In the genomic region with DNA sequence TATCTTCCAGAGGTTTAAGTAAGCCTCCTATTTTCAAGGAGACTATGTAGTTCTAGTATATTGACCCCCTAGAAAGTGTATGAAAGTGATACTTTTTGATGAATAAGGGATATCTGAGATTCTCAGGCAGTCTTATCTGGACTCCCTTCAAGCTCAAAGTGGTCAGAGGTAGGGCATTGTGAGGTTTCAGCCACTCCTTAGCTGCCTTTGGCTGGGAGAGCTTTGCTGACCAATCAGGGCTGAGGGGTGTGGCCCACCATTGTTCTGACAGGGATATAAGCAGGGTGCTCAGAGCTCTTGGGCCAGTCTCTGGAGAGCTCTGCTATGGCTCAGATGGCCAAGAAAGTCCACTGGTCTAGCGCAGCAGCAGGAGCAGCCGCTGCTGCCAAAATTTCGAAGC, we compare ENCODE assay signal across 38 mouse cellular contexts. TPM values are rescaled to one million over a fixed set of nuclear protein-coding genes. Genes with fewer than 3 reads are reported as not detected.
"Had no signal": no experiment of that assay in that cellular context is flagged by ENCODE, and none has a peak within 500 bp of the region (broad histone marks: within the 10 kb centered on the region; RNA-seq: fewer than 3 reads in every experiment).

A gene (plus strand): TSS at position 301 of the 400 bp plus-strand sequence.

- H3K27me3 ChIP-seq: limb, embryonic 12.5 days; limb, embryonic 13.5 days; limb, embryonic 15.5 days; liver, embryonic 12.5 days; liver, embryonic 13.5 days; liver, embryonic 15.5 days; lung, embryonic 15.5 days; megakaryocyte, embryonic 14.5 days; midbrain, embryonic 12.5 days; midbrain, embryonic 13.5 days; midbrain, embryonic 15.5 days had no signal

- H3K4me1 ChIP-seq: limb, embryonic 10.5 days; limb, embryonic 12.5 days; limb, embryonic 13.5 days; limb, embryonic 15.5 days; liver, embryonic 12.5 days; liver, embryonic 13.5 days; liver, embryonic 15.5 days; lung, embryonic 15.5 days; megakaryocyte, embryonic 14.5 days; midbrain, embryonic 10.5 days; midbrain, embryonic 12.5 days; midbrain, embryonic 13.5 days; midbrain, embryonic 15.5 days had no signal

- H3K27ac ChIP-seq: left cerebral cortex, adult 2 months; limb, embryonic 10.5 days; limb, embryonic 12.5 days; limb, embryonic 13.5 days; limb, embryonic 15.5 days; liver, embryonic 12.5 days; liver, embryonic 13.5 days; liver, embryonic 14.5 days; liver, embryonic 15.5 days; lung, embryonic 15.5 days; macrophage; midbrain, embryonic 10.5 days; midbrain, embryonic 12.5 days; midbrain, embryonic 13.5 days; midbrain, embryonic 15.5 days had no signal

- H3K36me3 ChIP-seq: limb, embryonic 10.5 days; limb, embryonic 12.5 days; limb, embryonic 13.5 days; limb, embryonic 15.5 days; liver, embryonic 12.5 days; liver, embryonic 13.5 days; liver, embryonic 15.5 days; lung, embryonic 15.5 days; midbrain, embryonic 10.5 days; midbrain, embryonic 12.5 days; midbrain, embryonic 13.5 days; midbrain, embryonic 15.5 days had no signal

- DNase-seq: left cerebral cortex, postnatal 4 days; liver; liver, embryonic 13.5 days; liver, postnatal 0 days; lung, adult 18-20 months; lung, adult 2 months; lung, embryonic 14.5 days; lung, postnatal 10 days; lung, postnatal 14 days; lung, postnatal 36 days; lung, postnatal 4 days; midbrain, embryonic 14.5 days had no signal

- H3K4me3 ChIP-seq: left cerebral cortex, adult 2 months; limb, embryonic 10.5 days; limb, embryonic 12.5 days; limb, embryonic 13.5 days; limb, embryonic 15.5 days; liver, embryonic 12.5 days; liver, embryonic 13.5 days; liver, embryonic 15.5 days; lung, embryonic 15.5 days; megakaryocyte, embryonic 14.5 days; midbrain, embryonic 10.5 days; midbrain, embryonic 12.5 days; midbrain, embryonic 13.5 days; midbrain, embryonic 15.5 days; myocyte had no signal

RNA-seq across cellular contexts. Expression of the gene that starts here (rescaled TPM):
- polyA plus RNA-seq: limb, embryonic 10.5 days; limb, embryonic 11.5 days; limb, embryonic 12.5 days; limb, embryonic 13.5 days; limb, embryonic 14.5 days; limb, embryonic 15.5 days; liver, adult 2 months; liver, embryonic 11.5 days; liver, embryonic 12.5 days; liver, embryonic 13.5 days; liver, embryonic 14.5 days; liver, embryonic 15.5 days; liver, embryonic 16.5 days; liver, postnatal 0 days; lung, adult 2 months; lung, embryonic 14.5 days; lung, embryonic 15.5 days; lung, embryonic 16.5 days; lung, postnatal 0 days; macrophage; midbrain, embryonic 10.5 days; midbrain, embryonic 11.5 days; midbrain, embryonic 12.5 days; midbrain, embryonic 13.5 days; midbrain, embryonic 14.5 days; midbrain, embryonic 15.5 days; midbrain, embryonic 16.5 days; midbrain, postnatal 0 days; myocyte had no signal
